Mouse (Mus musculus) subcutaneous adipose tissue, adult 2 months (tissue): ENCODE measurements around the gene Sdf4. TPM values are rescaled to one million over a fixed set of nuclear protein-coding genes. Genes with fewer than 3 reads are reported as not detected.

ENCODE experiments used
- polyA plus RNA-seq: library from polyadenylated mRNA; depleted of rRNA; stranded (reverse); fragments of >200 nt; gene quantifications from 2 replicates; pipeline ENCODE4 v1.2.3, GENCODE M21; 2012; ENCODE audit warnings: low replicate concordance; rRNA removed

Gene Sdf4
- polyA plus RNA-seq = 75.5 and 103 TPM in 2 replicates

GRCm38 (mm10) chr4:155992241-155992905, at the start of gene Sdf4, which contains the start of gene B3galt6:
Gene Sdf4, plus strand, starts transcription at chr4:155992872.
Gene B3galt6, minus strand, starts transcription at chr4:155992649.

GRCm38 (mm10) chr4:155943534-155944249, 49.0 kb upstream of the Sdf4 start, which contains the start of gene Ube2j2:
Gene Ube2j2, plus strand, starts transcription at chr4:155943831.

GRCm38 (mm10) chr4:155962167-155962971, 30.3 kb upstream of the Sdf4 start, which contains the start of gene C1qtnf12:
Gene C1qtnf12, plus strand, starts transcription at chr4:155962318.

GRCm38 (mm10) chr4:156013637-156014036, 21.0 kb downstream of the Sdf4 start, which contains the start of gene Tnfrsf4:
Gene Tnfrsf4, plus strand, starts transcription at chr4:156013843.

GRCm38 (mm10) chr4:156026013-156026412, 33.3 kb downstream of the Sdf4 start, which contains the start of gene Tnfrsf18:
Gene Tnfrsf18, plus strand, starts transcription at chr4:156026164.

GRCm38 (mm10) chr4:156059261-156059660, 66.6 kb downstream of the Sdf4 start, which contains the start of gene Ttll10:
Gene Ttll10, minus strand, starts transcription at chr4:156059414.

Other genes starting within 250 kb of the Sdf4 start
- gene Atad3a, start 231.8 kb upstream of the Sdf4 start, polyA plus RNA-seq = 103 and 149 TPM in 2 replicates
- gene Vwa1, start 218.2 kb upstream of the Sdf4 start, polyA plus RNA-seq = 21.0 and 37.2 TPM in 2 replicates
- gene Tmem88b, start 207.0 kb upstream of the Sdf4 start, polyA plus RNA-seq = 1.9 and 5.3 TPM in 2 replicates
- gene Ankrd65, start 202.4 kb upstream of the Sdf4 start, polyA plus RNA-seq = 0.24 and 0.50 TPM in 2 replicates
- gene Mrpl20, start 190.0 kb upstream of the Sdf4 start, polyA plus RNA-seq = 86.1 and 127 TPM in 2 replicates
- 92.1 and 107 TPM in 2 replicates for gene Ccnl2, start 180.4 kb upstream of the Sdf4 start, polyA plus RNA-seq
- gene Aurkaip1, start 161.6 kb upstream of the Sdf4 start, polyA plus RNA-seq = 126 and 179 TPM in 2 replicates
- gene Mxra8, start 153.2 kb upstream of the Sdf4 start, polyA plus RNA-seq = 377 and 387 TPM in 2 replicates
- 126 and 153 TPM in 2 replicates for gene Dvl1, start 145.5 kb upstream of the Sdf4 start, polyA plus RNA-seq
- gene Tas1r3, start 129.5 kb upstream of the Sdf4 start, polyA plus RNA-seq = 0.69 and 0.95 TPM in 2 replicates
- gene Cptp, start 123.4 kb upstream of the Sdf4 start, polyA plus RNA-seq = 28.1 and 32.4 TPM in 2 replicates
- gene Ints11, start 123.3 kb upstream of the Sdf4 start, polyA plus RNA-seq = 30.7 and 42.4 TPM in 2 replicates
- 68.2 and 105 TPM in 2 replicates for gene Pusl1, start 101.1 kb upstream of the Sdf4 start, polyA plus RNA-seq
- 34.4 and 52.7 TPM in 2 replicates for gene Acap3, start 101.0 kb upstream of the Sdf4 start, polyA plus RNA-seq
- 38.8 and 56.4 TPM in 2 replicates for gene Ube2j2, start 49.0 kb upstream of the Sdf4 start, polyA plus RNA-seq
- gene C1qtnf12, start 30.6 kb upstream of the Sdf4 start, polyA plus RNA-seq = 71.3 and 112 TPM in 2 replicates
- gene B3galt6, start 223 bp upstream of the Sdf4 start, polyA plus RNA-seq = 4.7 and 9.8 TPM in 2 replicates
- gene Tnfrsf4, start 21.0 kb downstream of the Sdf4 start, polyA plus RNA-seq = 3.2 and 4.5 TPM in 2 replicates
- 1.6 and 3.9 TPM in 2 replicates for gene Tnfrsf18, start 33.3 kb downstream of the Sdf4 start, polyA plus RNA-seq
- gene Ttll10, start 66.5 kb downstream of the Sdf4 start, polyA plus RNA-seq = 2.1 TPM in 1 of 2 replicates, not detected in the other
- gene 9430015G10Rik, start 117.1 kb downstream of the Sdf4 start, polyA plus RNA-seq = 12.2 and 43.4 TPM in 2 replicates
- gene Rnf223, start 137.6 kb downstream of the Sdf4 start, polyA plus RNA-seq = 0.20 and 0.82 TPM in 2 replicates
- 54.1 and 128 TPM in 2 replicates for gene Agrn, start 204.6 kb downstream of the Sdf4 start, polyA plus RNA-seq
- 17.6 and 37.0 TPM in 2 replicates for gene Isg15, start 207.9 kb downstream of the Sdf4 start, polyA plus RNA-seq
- gene AW011738, start 210.4 kb downstream of the Sdf4 start, polyA plus RNA-seq = 2.6 and 3.8 TPM in 2 replicates
- gene Perm1, start 223.0 kb downstream of the Sdf4 start, polyA plus RNA-seq = 0.49 and 0.69 TPM in 2 replicates
- 45.1 and 80.1 TPM in 2 replicates for gene Plekhn1, start 242.0 kb downstream of the Sdf4 start, polyA plus RNA-seq
- gene Noc2l, start 243.1 kb downstream of the Sdf4 start, polyA plus RNA-seq = 52.7 and 112 TPM in 2 replicates